Mouse (Mus musculus) MEL (cell line): Measurements from ENCODE around the gene Kcnk1.

Experiments used
- CTCF ChIP-seq, 3 experiments: IDR thresholded peaks in 2 of 3; conservative IDR thresholded peaks in 1 of 3; 2 replicates each; pipeline ENCODE4 v1.5.1; 2011 to 2012; ENCODE audit warnings: low read length in 3 of 3, low read depth in 2 of 3, mild to moderate bottlenecking in 2 of 3, improper control_type of control experiment in 1 of 3, inconsistent platforms in 1 of 3, mixed read lengths in 1 of 3, moderate library complexity in 1 of 3; ENCODE audit not compliant: control insufficient read depth in 1 of 3, insufficient read depth in 1 of 3, poor library complexity in 1 of 3, severe bottlenecking in 1 of 3
- USF1 ChIP-seq: IDR thresholded peaks from 2 replicates; pipeline ENCODE4 v1.6.1; 2014; ENCODE audit warnings: low read depth, mild to moderate bottlenecking, inconsistent platforms, low read length, improper control_type of control experiment, moderate library complexity

- TF ChIP-seq CTCF (IDR thresholded peaks at IDR 0.05 in 2 of 3, conservative IDR thresholded peaks at IDR 0.05 in 1 of 3; ENCODE audit: control insufficient read depth in 1 of 3, insufficient read depth in 1 of 3, low read depth in 2 of 3, low read length in 3 of 3, poor library complexity in 1 of 3, severe bottlenecking in 1 of 3) (no peak), USF1 (no peak)
These were observed 37.8 kb downstream of the Kcnk1 start for GRCm38 (mm10) chr8:126032776-126033175.
